Mouse (Mus musculus) heart, embryonic 12.5 days (tissue): ENCODE results near the gene Krtap4-1. TPM values are rescaled to one million over a fixed set of nuclear protein-coding genes. Genes with fewer than 3 reads are reported as not detected.
"Not testable (repeated sequence)": the region's sequence is repeated elsewhere in the genome, so short reads cannot be mapped to it uniquely, and the experiment has no call there.

Experiments
- ATAC-seq: fragments of 200-750 bp; cut with Nextera tagmentation; 2 replicates; pipeline ENCODE4 v1.8.0; 2017; ENCODE audit warnings: moderate TSS enrichment, moderate library complexity; ENCODE audit not compliant: insufficient number of reproducible peaks, low FRiP score
- H3K27ac ChIP-seq: fragments of 300-500 bp; sonication (generic); 2 replicates; pipeline ENCODE4 v1.5.1; 2016; ENCODE audit warnings: mild to moderate bottlenecking, moderate library complexity; ENCODE audit not compliant: poor library complexity, severe bottlenecking
- H3K27me3 ChIP-seq: fragments of 300-500 bp; sonication (generic); replicated peaks from 2 replicates; pipeline ENCODE4 v1.6.1; 2016; ENCODE audit warnings: mild to moderate bottlenecking, moderate library complexity
- H3K36me3 ChIP-seq: fragments of 300-500 bp; sonication (generic); 2 replicates; pipeline ENCODE4 v1.6.1; 2016; ENCODE audit warnings: mild to moderate bottlenecking, moderate library complexity
- H3K4me1 ChIP-seq: fragments of 300-500 bp; sonication (generic); replicated peaks from 2 replicates; pipeline ENCODE4 v1.6.1; 2016; ENCODE audit warnings: mild to moderate bottlenecking
- H3K4me2 ChIP-seq: fragments of 300-500 bp; sonication (generic); 2 replicates; pipeline ENCODE4 v1.6.1; 2016; ENCODE audit warnings: mild to moderate bottlenecking, moderate library complexity
- H3K4me3 ChIP-seq: fragments of 300-500 bp; sonication (generic); 2 replicates; pipeline ENCODE4 v1.5.1; 2016; ENCODE audit warnings: mild to moderate bottlenecking
- H3K9ac ChIP-seq: fragments of 300-500 bp; sonication (generic); 2 replicates; pipeline ENCODE4 v1.6.1; 2016; ENCODE audit warnings: mild to moderate bottlenecking, moderate library complexity
- H3K9me3 ChIP-seq: fragments of 300-500 bp; sonication (generic); replicated peaks from 2 replicates; pipeline ENCODE4 v1.6.1; 2016; ENCODE audit warnings: mild to moderate bottlenecking, moderate library complexity
- WGBS: fragments of 180-500 bp; shearing (Covaris S2); methylation state at CpG from one replicate; pipeline ENCODE4 v1.1.7; 2016; 5-methylcytosine and 5-hydroxymethylcytosine counted together
- polyA plus RNA-seq: library from polyadenylated mRNA; unstranded; fragments of >200 nt; fragmentation: Nextera tagmentation; extraction: Ambion mirVana; gene quantifications from 2 replicates; pipeline ENCODE4 v1.2.1, GENCODE M21; 2016

Krtap4-1 gene
- polyA plus RNA-seq, result not detected in 2 replicates

- Histone ChIP-seq H3K27me3 (peaks cover 5% of the 10 kb centered on the region; the same call in 1 of the 2 replicates), H3K9ac (no peak within 1 kb of the TSS), H3K9me3 (peaks cover 5% of the 10 kb centered on the region; the same call in 1 of the 2 replicates), H3K4me3 (no peak within 1 kb of the TSS), H3K4me2 (no peak within 1 kb of the TSS), H3K4me1 (no peaks in the 10 kb centered on the region), H3K27ac (no peak within 1 kb of the TSS), H3K36me3 (no peaks in the 10 kb centered on the region)
- no peak for ATAC-seq
- WGBS, result 76% methylated on average over 4 of the region's 4 CpGs
Measured at GRCm38 (mm10) chr11:99628138-99628537, at the start of gene Krtap4-1. TSS of gene Krtap4-1 (minus strand) at chr11:99628238.

GRCm38 (mm10) chr11:99665860-99666259 is 37.8 kb upstream of the Krtap4-1 start, which contains the start of gene Krtap4-6:
TSS of gene Krtap4-6 (minus strand) at chr11:99665960.
- no peak within 1 kb of the TSS for H3K27ac ChIP-seq
- ATAC-seq, result no peak
- no peaks in the 10 kb centered on the region; the same call in 1 of the 2 replicates for H3K9me3 ChIP-seq
- no peak within 1 kb of the TSS for H3K4me3 ChIP-seq
- no peak within 1 kb of the TSS for H3K4me2 ChIP-seq
- no peaks in the 10 kb centered on the region for H3K4me1 ChIP-seq
- H3K27me3 ChIP-seq, result no peaks in the 10 kb centered on the region
- no peaks in the 10 kb centered on the region for H3K36me3 ChIP-seq
- no peak within 1 kb of the TSS for H3K9ac ChIP-seq

- Histone ChIP-seq H3K27me3 (no peaks in the 10 kb centered on the region), H3K4me3 (no peak overlapping the region), H3K36me3 (no peaks in the 10 kb centered on the region), H3K9ac (no peak overlapping the region), H3K9me3 (no peaks in the 10 kb centered on the region; the same call in 1 of the 2 replicates), H3K4me2 (no peak overlapping the region), H3K4me1 (no peaks in the 10 kb centered on the region), H3K27ac (no peak overlapping the region)
- ATAC-seq, result no peak
- 79% methylated on average over 10 of the region's 10 CpGs for WGBS
Measured at GRCm38 (mm10) chr11:99662802-99663201, 34.8 kb upstream of the Krtap4-1 start.

- Histone ChIP-seq H3K36me3 (no peaks in the 10 kb centered on the region), H3K9me3 (no peaks in the 10 kb centered on the region; the same call in 1 of the 2 replicates), H3K27me3 (no peaks in the 10 kb centered on the region), H3K9ac (no peak overlapping the region), H3K4me1 (no peaks in the 10 kb centered on the region), H3K4me3 (no peak overlapping the region), H3K27ac (no peak overlapping the region), H3K4me2 (no peak overlapping the region)
- WGBS, result 85% methylated on average over 4 of the region's 4 CpGs
- no peak for ATAC-seq
Measured at GRCm38 (mm10) chr11:99659256-99659655, 31.2 kb upstream of the Krtap4-1 start.

GRCm38 (mm10) chr11:99658467-99659010 is 30.5 kb upstream of the Krtap4-1 start, which contains the start of gene Gm11563:
TSS of gene Gm11563 (minus strand) at chr11:99658960.
- not testable (repeated sequence) for H3K4me2 ChIP-seq, ATAC-seq

GRCm38 (mm10) chr11:99657051-99657450 is 29.0 kb upstream of the Krtap4-1 start:
- Histone ChIP-seq H3K36me3 (no peaks in the 10 kb centered on the region), H3K9me3 (no peaks in the 10 kb centered on the region; the same call in 1 of the 2 replicates), H3K9ac (no peak overlapping the region), H3K27ac (no peak overlapping the region), H3K4me1 (no peaks in the 10 kb centered on the region), H3K4me2 (no peak overlapping the region), H3K4me3 (no peak overlapping the region), H3K27me3 (no peaks in the 10 kb centered on the region)
- 47% methylated on average over 5 of the region's 5 CpGs for WGBS
- no peak for ATAC-seq

More at GRCm38 (mm10) chr11:99658467-99659010, 30.5 kb upstream of the Krtap4-1 start, which contains the start of gene Gm11563:
- H3K27me3 ChIP-seq, H3K9me3 ChIP-seq, H3K4me1 ChIP-seq, H3K4me3 ChIP-seq, H3K36me3 ChIP-seq, H3K9ac ChIP-seq, H3K27ac ChIP-seq: not testable (repeated sequence)
- WGBS, result 55% methylated on average over 10 of the region's 10 CpGs

- H3K36me3 ChIP-seq, result no peaks in the 10 kb centered on the region
Measured at GRCm38 (mm10) chr11:99650136-99650535, 22.1 kb upstream of the Krtap4-1 start, which contains the start of gene Gm11555. TSS of gene Gm11555 (minus strand) at chr11:99650236.

GRCm38 (mm10) chr11:99646444-99646843 is 18.4 kb upstream of the Krtap4-1 start:
- no peak overlapping the region for H3K27ac ChIP-seq
- H3K4me1 ChIP-seq, result no peaks in the 10 kb centered on the region
- H3K4me2 ChIP-seq, result no peak overlapping the region
- H3K4me3 ChIP-seq, result no peak overlapping the region
- 82% methylated on average over 15 of the region's 15 CpGs for WGBS
- no peak for ATAC-seq
- no peak overlapping the region for H3K9ac ChIP-seq
- 0 out of 2 replicates have a peak, but pooled peaks cover 3% of the 10 kb centered on the region for H3K27me3 ChIP-seq
- no peaks in the 10 kb centered on the region for H3K36me3 ChIP-seq
- no peaks in the 10 kb centered on the region for H3K9me3 ChIP-seq

More at GRCm38 (mm10) chr11:99650136-99650535, 22.1 kb upstream of the Krtap4-1 start, which contains the start of gene Gm11555:
- no peak within 1 kb of the TSS for H3K9ac ChIP-seq
- no peaks in the 10 kb centered on the region for H3K9me3 ChIP-seq
- no peak within 1 kb of the TSS for H3K4me2 ChIP-seq
- H3K4me1 ChIP-seq, result no peaks in the 10 kb centered on the region
- 79% methylated on average over 2 of the region's 2 CpGs for WGBS
- H3K27me3 ChIP-seq, result no peaks in the 10 kb centered on the region
- H3K4me3 ChIP-seq, result no peak within 1 kb of the TSS
- no peak for ATAC-seq
- no peak within 1 kb of the TSS for H3K27ac ChIP-seq

- no peak overlapping the region for H3K9ac ChIP-seq
- 0 out of 2 replicates have a peak, but pooled peaks cover 3% of the 10 kb centered on the region for H3K27me3 ChIP-seq
- H3K4me2 ChIP-seq, result no peak overlapping the region
- ATAC-seq, result no peak
- H3K9me3 ChIP-seq, result no peaks in the 10 kb centered on the region
- no peak overlapping the region for H3K4me3 ChIP-seq
- H3K4me1 ChIP-seq, result no peaks in the 10 kb centered on the region
- H3K27ac ChIP-seq, result no peak overlapping the region
- 73% methylated on average over 3 of the region's 3 CpGs for WGBS
- no peaks in the 10 kb centered on the region for H3K36me3 ChIP-seq
Measured at GRCm38 (mm10) chr11:99644351-99644750, 16.3 kb upstream of the Krtap4-1 start.

- H3K4me2 ChIP-seq, H3K4me1 ChIP-seq, H3K9ac ChIP-seq, H3K4me3 ChIP-seq, H3K9me3 ChIP-seq, H3K36me3 ChIP-seq, H3K27me3 ChIP-seq, H3K27ac ChIP-seq, ATAC-seq: not testable (repeated sequence)
- 79% methylated on average over 9 of the region's 9 CpGs for WGBS
Measured at GRCm38 (mm10) chr11:99643635-99644139, 15.6 kb upstream of the Krtap4-1 start, which contains the start of gene Krtap4-7. TSS of gene Krtap4-7 (minus strand) at chr11:99644089.

GRCm38 (mm10) chr11:99640926-99641325 is 12.9 kb upstream of the Krtap4-1 start:
- Histone ChIP-seq H3K9ac (no peak overlapping the region), H3K9me3 (no peaks in the 10 kb centered on the region), H3K4me3 (no peak overlapping the region), H3K36me3 (no peaks in the 10 kb centered on the region), H3K4me2 (no peak overlapping the region), H3K27ac (no peak overlapping the region), H3K4me1 (no peaks in the 10 kb centered on the region), H3K27me3 (0 out of 2 replicates have a peak, but pooled peaks cover 6% of the 10 kb centered on the region)
- ATAC-seq, result no peak
- 36% methylated on average over 1 of the region's 1 CpGs for WGBS
